Mouse (Mus musculus) MEL (cell line): Measurements from ENCODE around the gene L3mbtl4. TPM values are rescaled to one million over a fixed set of nuclear protein-coding genes. Genes with fewer than 3 reads are reported as not detected.

Experiments used
- DNase-seq: peaks from one replicate; pipeline ENCODE4 v3.0.0; 2011; ENCODE audit warnings: low read depth, low spot score
- H3K27ac ChIP-seq: 2 replicates; pipeline ENCODE4 v1.5.1; 2012; ENCODE audit warnings: low read depth, mild to moderate bottlenecking, control low read depth, low read length, moderate library complexity; ENCODE audit not compliant: control insufficient read depth
- H3K27me3 ChIP-seq, 2 experiments: fragments of 150-350 bp in 1 of 2; sonication (generic) in 1 of 2; 2 replicates each; pipeline ENCODE4 v1.6.1; 2012; ENCODE audit warnings: low read length in 2 of 2, mild to moderate bottlenecking in 2 of 2, improper control_type of control experiment in 1 of 2, moderate library complexity in 1 of 2; ENCODE audit not compliant: insufficient read depth in 2 of 2, control insufficient read depth in 1 of 2
- H3K36me3 ChIP-seq, 2 experiments: 2 replicates each; pipeline ENCODE4 v1.6.1; 2012 to 2014; ENCODE audit warnings: low read length in 2 of 2, improper control_type of control experiment in 1 of 2, inconsistent platforms in 1 of 2, mild to moderate bottlenecking in 1 of 2; ENCODE audit not compliant: insufficient read depth in 2 of 2, control insufficient read depth in 1 of 2
- H3K4me1 ChIP-seq, 2 experiments: fragments of 150-350 bp in 1 of 2; sonication (generic) in 1 of 2; 2 replicates each; pipeline ENCODE4 v1.6.1; 2012; ENCODE audit warnings: low read length in 2 of 2, improper control_type of control experiment in 1 of 2, mild to moderate bottlenecking in 1 of 2; ENCODE audit not compliant: insufficient read depth in 2 of 2, control insufficient read depth in 1 of 2
- H3K4me3 ChIP-seq, 2 experiments: fragments of 150-350 bp in 1 of 2; sonication (generic) in 1 of 2; 2 replicates each; pipeline ENCODE4 v1.5.1; 2012; ENCODE audit warnings: low read depth in 2 of 2, low read length in 2 of 2, mild to moderate bottlenecking in 2 of 2, moderate library complexity in 2 of 2, control low read depth in 1 of 2, improper control_type of control experiment in 1 of 2; ENCODE audit not compliant: control insufficient read depth in 1 of 2, insufficient read depth in 1 of 2
- H3K79me2 ChIP-seq: 2 replicates; pipeline ENCODE4 v1.6.1; 2012; ENCODE audit warnings: mild to moderate bottlenecking, low read length, moderate library complexity; ENCODE audit not compliant: control insufficient read depth, poor library complexity, insufficient read depth
- H3K9ac ChIP-seq: 2 replicates; pipeline ENCODE4 v1.6.1; 2012; ENCODE audit warnings: low read depth, mild to moderate bottlenecking, control low read depth, low read length, moderate library complexity; ENCODE audit not compliant: control insufficient read depth, poor library complexity, severe bottlenecking
- H3K9me3 ChIP-seq: fragments of 150-350 bp; sonication (generic); replicated peaks from 2 replicates; pipeline ENCODE4 v1.6.1; 2012; ENCODE audit warnings: mild to moderate bottlenecking, low read length, improper control_type of control experiment, moderate library complexity; ENCODE audit not compliant: insufficient read depth
- CHD1 ChIP-seq: IDR thresholded peaks from 2 replicates; pipeline ENCODE4 v1.6.1; 2012; ENCODE audit warnings: low read depth, mild to moderate bottlenecking, inconsistent platforms, low read length, improper control_type of control experiment
- CHD2 ChIP-seq: IDR thresholded peaks from 2 replicates; pipeline ENCODE4 v1.6.1; 2011; ENCODE audit warnings: low read length, improper control_type of control experiment
- E2F4 ChIP-seq: IDR thresholded peaks from 2 replicates; pipeline ENCODE4 v1.6.1; 2011; ENCODE audit warnings: low read depth, low read length, improper control_type of control experiment, borderline replicate concordance
- ELF1 ChIP-seq: IDR thresholded peaks from 2 replicates; pipeline ENCODE4 v1.6.1; 2014; ENCODE audit warnings: low read depth, mild to moderate bottlenecking, inconsistent platforms, low read length, improper control_type of control experiment, moderate library complexity
- EP300 ChIP-seq, 2 experiments: IDR thresholded peaks; 2 replicates each; pipeline ENCODE4 v1.6.1; 2011; ENCODE audit warnings: improper control_type of control experiment in 2 of 2, low read length in 2 of 2, low read depth in 1 of 2, mild to moderate bottlenecking in 1 of 2
- GABPA ChIP-seq: IDR thresholded peaks from 2 replicates; pipeline ENCODE4 v1.6.1; 2012; ENCODE audit warnings: low read depth, mild to moderate bottlenecking, inconsistent platforms, low read length, improper control_type of control experiment, moderate library complexity
- HCFC1 ChIP-seq: IDR thresholded peaks from 2 replicates; pipeline ENCODE4 v1.6.1; 2012; ENCODE audit warnings: low read depth, mild to moderate bottlenecking, inconsistent platforms, low read length, improper control_type of control experiment, moderate library complexity
- KAT2A ChIP-seq: conservative IDR thresholded peaks from 2 replicates; pipeline ENCODE4 v1.6.1; 2012; ENCODE audit warnings: low read depth, low read length, improper control_type of control experiment, inconsistent platforms
- MAFK ChIP-seq: IDR thresholded peaks from 2 replicates; pipeline ENCODE4 v1.6.1; 2011; ENCODE audit warnings: low read depth, mild to moderate bottlenecking, low read length, improper control_type of control experiment, borderline replicate concordance
- MAX ChIP-seq: IDR thresholded peaks from 2 replicates; pipeline ENCODE4 v1.6.1; 2011; ENCODE audit warnings: low read length, improper control_type of control experiment
- MYB ChIP-seq: IDR thresholded peaks from 2 replicates; pipeline ENCODE4 v1.6.1; 2011; ENCODE audit warnings: mild to moderate bottlenecking, low read depth, low read length, improper control_type of control experiment
- MYC ChIP-seq: IDR thresholded peaks from 2 replicates; pipeline ENCODE4 v1.6.1; 2011; ENCODE audit warnings: low read depth, mild to moderate bottlenecking, low read length, improper control_type of control experiment, moderate library complexity
- NELFE ChIP-seq: IDR thresholded peaks from 2 replicates; pipeline ENCODE4 v1.6.1; 2011; ENCODE audit warnings: low read depth, low read length, improper control_type of control experiment
- NRF1 ChIP-seq: IDR thresholded peaks from 2 replicates; pipeline ENCODE4 v1.6.1; 2014; ENCODE audit warnings: low read depth, mild to moderate bottlenecking, inconsistent platforms, low read length, improper control_type of control experiment, moderate library complexity; ENCODE audit not compliant: poor library complexity, insufficient read depth, severe bottlenecking
- POLR2AphosphoS5 ChIP-seq: IDR thresholded peaks from 2 replicates; pipeline ENCODE4 v1.6.1; 2012; ENCODE audit warnings: low read depth, borderline replicate concordance, mild to moderate bottlenecking, inconsistent platforms, low read length, moderate library complexity, mixed read lengths
- RAD21 ChIP-seq: IDR thresholded peaks from 2 replicates; pipeline ENCODE4 v1.6.1; 2011; ENCODE audit warnings: mild to moderate bottlenecking, low read depth, low read length, improper control_type of control experiment
- RCOR1 ChIP-seq: IDR thresholded peaks from 2 replicates; pipeline ENCODE4 v1.6.1; 2012; ENCODE audit warnings: low read depth, mild to moderate bottlenecking, inconsistent platforms, low read length, improper control_type of control experiment
- SMC3 ChIP-seq: IDR thresholded peaks from 2 replicates; pipeline ENCODE4 v1.6.1; 2011; ENCODE audit warnings: low read depth, low read length, improper control_type of control experiment
- TAL1 ChIP-seq: IDR thresholded peaks from 2 replicates; pipeline ENCODE4 v1.6.1; 2012; ENCODE audit warnings: mild to moderate bottlenecking, inconsistent platforms, low read length, moderate library complexity, mixed read lengths
- TBP ChIP-seq: IDR thresholded peaks from 2 replicates; pipeline ENCODE4 v1.8.0; 2011; ENCODE audit warnings: low read depth, low read length, improper control_type of control experiment
- TCF12 ChIP-seq: IDR thresholded peaks from 2 replicates; pipeline ENCODE4 v1.6.1; 2014; ENCODE audit warnings: low read depth, mild to moderate bottlenecking, inconsistent platforms, low read length, improper control_type of control experiment, moderate library complexity
- UBTF ChIP-seq: IDR thresholded peaks from 2 replicates; pipeline ENCODE4 v1.6.1; 2012; ENCODE audit warnings: low read depth, mild to moderate bottlenecking, inconsistent platforms, low read length, improper control_type of control experiment, moderate library complexity, borderline replicate concordance; ENCODE audit not compliant: insufficient read depth
- USF1 ChIP-seq: IDR thresholded peaks from 2 replicates; pipeline ENCODE4 v1.6.1; 2014; ENCODE audit warnings: low read depth, mild to moderate bottlenecking, inconsistent platforms, low read length, improper control_type of control experiment, moderate library complexity
- ZC3H11A ChIP-seq: IDR thresholded peaks from 2 replicates; pipeline ENCODE4 v1.6.1; 2012; ENCODE audit warnings: low read depth, mild to moderate bottlenecking, inconsistent platforms, low read length, improper control_type of control experiment
- ZKSCAN1 ChIP-seq: IDR thresholded peaks from 2 replicates; pipeline ENCODE4 v1.6.1; 2012; ENCODE audit warnings: low read depth, mild to moderate bottlenecking, inconsistent platforms, low read length, improper control_type of control experiment, moderate library complexity
- ZMIZ1 ChIP-seq: IDR thresholded peaks from 2 replicates; pipeline ENCODE4 v1.6.1; 2012; ENCODE audit warnings: low read depth, mild to moderate bottlenecking, inconsistent platforms, low read length, improper control_type of control experiment, moderate library complexity
- polyA plus RNA-seq, 2 experiments: library from polyadenylated mRNA; stranded (reverse) in 1 of 2; unstranded in 1 of 2; fragments of >175 nt in 1 of 2; fragments of >200 nt in 1 of 2; gene quantifications; 2 replicates each; pipeline versions ENCODE4 v1.2.1 to v1.2.4; 2012; ENCODE audit warnings: low replicate concordance in 2 of 2, low read depth in 1 of 2; ENCODE audit not compliant: insufficient read length in 2 of 2, insufficient read depth in 1 of 2, missing spikeins in 1 of 2
- total RNA-seq: library from RNA; depleted of rRNA; stranded (reverse); fragments of 300-350 nt; gene quantifications from 2 replicates; pipeline ENCODE4 v1.2.3, GENCODE M21; 2012; rRNA removed

The L3mbtl4 gene
- total RNA-seq = not detected in 2 replicates
- polyA plus RNA-seq = not detected

- no peaks in the 10 kb centered on the region for H3K36me3 ChIP-seq
- H3K79me2 ChIP-seq = no peaks in the 10 kb centered on the region
- no peak within 1 kb of the TSS for H3K4me3 ChIP-seq
- TF ChIP-seq NELFE (no peak), RCOR1 (no peak), KAT2A (no peak), RAD21 (no peak), HCFC1 (no peak), NRF1 (no peak), UBTF (no peak), ELF1 (no peak), SMC3 (no peak), ZC3H11A (no peak)
- no peak within 1 kb of the TSS for H3K9ac ChIP-seq
- H3K27me3 ChIP-seq = no peaks in the 10 kb centered on the region
- H3K4me1 ChIP-seq = no peaks in the 10 kb centered on the region
- H3K9me3 ChIP-seq = no peaks in the 10 kb centered on the region
- DNase-seq = no peak
- H3K27ac ChIP-seq = no peak within 1 kb of the TSS
These were observed at the start of gene L3mbtl4 for GRCm38 (mm10) chr17:68273527-68273926. Gene L3mbtl4 (plus strand): TSS chr17:68273797.

- Histone ChIP-seq H3K4me3 (no peak overlapping the region), H3K4me1 (no peaks in the 10 kb centered on the region), H3K27ac (no peak overlapping the region), H3K9me3 (no peaks in the 10 kb centered on the region), H3K79me2 (no peaks in the 10 kb centered on the region)
- no peak for TF ChIP-seq MYB
- TF ChIP-seq, all 39 proteins: peak for 0
- DNase-seq = no peak
- Histone ChIP-seq H3K9ac (no peak overlapping the region), H3K36me3 (no peaks in the 10 kb centered on the region), H3K27me3 (no peaks in the 10 kb centered on the region)
These were observed 43.1 kb upstream of the L3mbtl4 start for GRCm38 (mm10) chr17:68230484-68230883.

GRCm38 (mm10) chr17:68235380-68235779, 38.2 kb upstream of the L3mbtl4 start:
- H3K27ac ChIP-seq = no peak overlapping the region
- no peaks in the 10 kb centered on the region for H3K79me2 ChIP-seq
- no peaks in the 10 kb centered on the region for H3K4me1 ChIP-seq
- H3K4me3 ChIP-seq = no peak overlapping the region
- H3K27me3 ChIP-seq = no peaks in the 10 kb centered on the region
- no peaks in the 10 kb centered on the region for H3K36me3 ChIP-seq
- no peak for DNase-seq
- H3K9ac ChIP-seq = no peak overlapping the region
- TF ChIP-seq TAL1 = no peak
- TF ChIP-seq RAD21 = no peak
- TF ChIP-seq RCOR1 = no peak
- no peak for TF ChIP-seq ZC3H11A
- TF ChIP-seq UBTF = no peak
- TF ChIP-seq USF1 = no peak
- no peak for TF ChIP-seq GABPA
- no peak for TF ChIP-seq TCF12
- TF ChIP-seq CHD1 = no peak
- TF ChIP-seq TBP = no peak
- TF ChIP-seq POLR2AphosphoS5 = no peak
- no peak for TF ChIP-seq MAFK
- no peak for TF ChIP-seq EP300 (IDR thresholded peaks at IDR 0.05; ENCODE audit: low read depth in 1 of 2, low read length in 2 of 2)
- TF ChIP-seq CHD2 = no peak
- no peak for TF ChIP-seq E2F4
- no peak for TF ChIP-seq MAX
- TF ChIP-seq MYC = no peak
- no peak for TF ChIP-seq ZKSCAN1
- no peak for TF ChIP-seq ELF1
- TF ChIP-seq ZMIZ1 = no peak
- TF ChIP-seq, all 39 proteins: peak for 0
- no peaks in the 10 kb centered on the region for H3K9me3 ChIP-seq
